26 mouse cellular contexts compared by ENCODE assay signal in genomic region chr11:91041486-91041885, GRCm38 (mm10).
"Had no signal": no experiment of that assay in that cellular context is flagged by ENCODE, and none has a peak within 500 bp of the region (broad histone marks: within the 10 kb centered on the region; RNA-seq: fewer than 3 reads in every experiment).

No protein-coding gene starts in this region.

- H3K9me3 ChIP-seq: heart, embryonic 10.5 days; heart, embryonic 12.5 days; hindbrain, embryonic 13.5 days; hindbrain, embryonic 15.5 days; kidney, embryonic 15.5 days; limb, embryonic 13.5 days; limb, embryonic 15.5 days; liver, embryonic 12.5 days had no signal

- H3K4me3 ChIP-seq: gastrocnemius, adult 2 months; heart, embryonic 10.5 days; heart, embryonic 12.5 days; hindbrain, embryonic 13.5 days; hindbrain, embryonic 15.5 days; kidney, embryonic 15.5 days; limb, embryonic 13.5 days; limb, embryonic 15.5 days; liver, embryonic 12.5 days had no signal

- H3K36me3 ChIP-seq: heart, embryonic 10.5 days; heart, embryonic 12.5 days; hindbrain, embryonic 13.5 days; hindbrain, embryonic 15.5 days; kidney, embryonic 15.5 days; limb, embryonic 13.5 days; limb, embryonic 15.5 days; liver, embryonic 12.5 days had no signal

- ATAC-seq: hindbrain, postnatal 0 days; intestine, embryonic 16.5 days; liver, embryonic 12.5 days had no signal

- H3K9ac ChIP-seq: heart, embryonic 12.5 days; hindbrain, embryonic 13.5 days; hindbrain, embryonic 15.5 days; kidney, embryonic 15.5 days; limb, embryonic 13.5 days; limb, embryonic 15.5 days; liver, embryonic 12.5 days; liver, embryonic 14.5 days had no signal

- H3K4me2 ChIP-seq: heart, embryonic 12.5 days; hindbrain, embryonic 13.5 days; hindbrain, embryonic 15.5 days; kidney, embryonic 15.5 days; limb, embryonic 13.5 days; limb, embryonic 15.5 days; liver, embryonic 12.5 days had no signal

- H3K27ac ChIP-seq: gastrocnemius, adult 2 months; heart, embryonic 10.5 days; hindbrain, embryonic 13.5 days; hindbrain, embryonic 15.5 days; hindbrain, postnatal 0 days; kidney, embryonic 15.5 days; kidney, postnatal 0 days; limb, embryonic 13.5 days; limb, embryonic 15.5 days; liver, embryonic 12.5 days; liver, embryonic 14.5 days had no signal

- H3K4me1 ChIP-seq: heart, embryonic 10.5 days; heart, embryonic 12.5 days; hindbrain, embryonic 13.5 days; hindbrain, embryonic 15.5 days; kidney, embryonic 15.5 days; limb, embryonic 13.5 days; limb, embryonic 15.5 days; liver, embryonic 12.5 days had no signal

- DNase-seq: gastrocnemius, adult 2 months; gastrocnemius, postnatal 10 days; gastrocnemius, postnatal 25 days; heart, adult 18-20 months; heart, postnatal 10 days; heart, postnatal 36 days; kidney, adult 11 months; kidney, adult 2 months; kidney, adult 9 months; kidney, postnatal 14 days; kidney, postnatal 36 days; layer of hippocampus, adult 9-11 months; layer of hippocampus, postnatal 36 days; left cerebral cortex, postnatal 4 days had no signal

- H3K27me3 ChIP-seq: heart, embryonic 12.5 days; hindbrain, embryonic 13.5 days; hindbrain, embryonic 15.5 days; kidney, embryonic 15.5 days; limb, embryonic 13.5 days; limb, embryonic 15.5 days; liver, embryonic 12.5 days had no signal
